Mouse (Mus musculus) cerebral cortex, adult 2 months (tissue): ENCODE data around the gene Evi5l.

ENCODE experiments used
- WGBS: fragments of 180-500 bp; shearing (Covaris S2); methylation state at CpG from one replicate; pipeline ENCODE4 v1.1.7; 2018; 5-methylcytosine and 5-hydroxymethylcytosine counted together

Evi5l gene

GRCm38 (mm10) chr8:4245061-4245460 lies 78.7 kb downstream of the Evi5l start:
- WGBS = 90% methylated on average over 5 of the region's 5 CpGs

GRCm38 (mm10) chr8:4245737-4246136 lies 79.4 kb downstream of the Evi5l start:
- WGBS = 74% methylated on average over 13 of the region's 13 CpGs

GRCm38 (mm10) chr8:4247241-4247640 lies 80.9 kb downstream of the Evi5l start:
- 87% methylated on average over 8 of the region's 8 CpGs for WGBS

- WGBS = 72% methylated on average over 15 of the region's 15 CpGs
Measured at GRCm38 (mm10) chr8:4247951-4248540, 81.7 kb downstream of the Evi5l start, which contains the start of gene Tgfbr3l. TSS of gene Tgfbr3l (plus strand) at chr8:4248214.

GRCm38 (mm10) chr8:4249213-4249612 lies 82.8 kb downstream of the Evi5l start:
- 43% methylated on average over 29 of the region's 29 CpGs for WGBS

GRCm38 (mm10) chr8:4250306-4250970 lies 84.1 kb downstream of the Evi5l start:
- WGBS = 37% methylated on average over 26 of the region's 26 CpGs

- 40% methylated on average over 8 of the region's 8 CpGs for WGBS
Measured at GRCm38 (mm10) chr8:4252116-4252760, 85.9 kb downstream of the Evi5l start.

GRCm38 (mm10) chr8:4252934-4253841 lies 86.8 kb downstream of the Evi5l start, which contains the start of gene Snapc2:
TSS of gene Snapc2 (plus strand) at chr8:4253080.
- under 1% methylated on average over 69 of the region's 69 CpGs for WGBS

- WGBS = 20% methylated on average over 6 of the region's 6 CpGs
Measured at GRCm38 (mm10) chr8:4254001-4254400, 87.6 kb downstream of the Evi5l start.

GRCm38 (mm10) chr8:4255471-4255870 lies 89.1 kb downstream of the Evi5l start:
- 63% methylated on average over 7 of the region's 7 CpGs for WGBS

GRCm38 (mm10) chr8:4256911-4257310 lies 90.5 kb downstream of the Evi5l start:
- WGBS = 16% methylated on average over 4 of the region's 4 CpGs

- WGBS = 34% methylated on average over 4 of the region's 4 CpGs
Measured at GRCm38 (mm10) chr8:4257350-4257749, 91.0 kb downstream of the Evi5l start.

- WGBS = 3% methylated on average over 26 of the region's 35 CpGs
Measured at GRCm38 (mm10) chr8:4258233-4258632, 91.9 kb downstream of the Evi5l start.

GRCm38 (mm10) chr8:4258678-4259077 lies 92.3 kb downstream of the Evi5l start:
- WGBS = under 1% methylated on average over 32 of the region's 32 CpGs

- WGBS = 4% methylated on average over 33 of the region's 33 CpGs
Measured at GRCm38 (mm10) chr8:4259125-4259804, 92.9 kb downstream of the Evi5l start, which contains the start of gene Ctxn1. TSS of gene Ctxn1 (minus strand) at chr8:4259274.

- 79% methylated on average over 4 of the region's 4 CpGs for WGBS
Measured at GRCm38 (mm10) chr8:4259805-4260170, 93.4 kb downstream of the Evi5l start.
